Mouse (Mus musculus) embryonic fibroblast, embryonic 13.5 days (primary cell): ENCODE measurements at regions not wholly inside any gene's neighbourhood (a gene's known extent, or its start where the extent isn't known, plus 50 kb on each side); places are given as distances from the start of the nearest gene placed in this dataset.

Experiments used
- H3K27ac ChIP-seq: 2 replicates; pipeline ENCODE4 v1.5.1; 2012; ENCODE audit warnings: low read length, control low read depth, inconsistent platforms; ENCODE audit not compliant: insufficient read depth
- H3K4me1 ChIP-seq: 2 replicates; pipeline ENCODE4 v1.6.1; 2011; ENCODE audit warnings: low read length; ENCODE audit not compliant: control insufficient read depth, insufficient read depth
- H3K4me3 ChIP-seq: 2 replicates; pipeline ENCODE4 v1.5.1; 2011; ENCODE audit warnings: mild to moderate bottlenecking, control low read depth, low read length; ENCODE audit not compliant: insufficient read depth
- CTCF ChIP-seq: IDR thresholded peaks from 2 replicates; pipeline ENCODE4 v1.5.1; 2011; ENCODE audit warnings: mild to moderate bottlenecking, control low read depth, low read length, moderate library complexity, borderline replicate concordance; ENCODE audit not compliant: insufficient read depth
- POLR2A ChIP-seq: IDR thresholded peaks from 2 replicates; pipeline ENCODE4 v1.6.1; 2011; ENCODE audit warnings: low read depth, mild to moderate bottlenecking, control low read depth, low read length, moderate library complexity

DNA sequence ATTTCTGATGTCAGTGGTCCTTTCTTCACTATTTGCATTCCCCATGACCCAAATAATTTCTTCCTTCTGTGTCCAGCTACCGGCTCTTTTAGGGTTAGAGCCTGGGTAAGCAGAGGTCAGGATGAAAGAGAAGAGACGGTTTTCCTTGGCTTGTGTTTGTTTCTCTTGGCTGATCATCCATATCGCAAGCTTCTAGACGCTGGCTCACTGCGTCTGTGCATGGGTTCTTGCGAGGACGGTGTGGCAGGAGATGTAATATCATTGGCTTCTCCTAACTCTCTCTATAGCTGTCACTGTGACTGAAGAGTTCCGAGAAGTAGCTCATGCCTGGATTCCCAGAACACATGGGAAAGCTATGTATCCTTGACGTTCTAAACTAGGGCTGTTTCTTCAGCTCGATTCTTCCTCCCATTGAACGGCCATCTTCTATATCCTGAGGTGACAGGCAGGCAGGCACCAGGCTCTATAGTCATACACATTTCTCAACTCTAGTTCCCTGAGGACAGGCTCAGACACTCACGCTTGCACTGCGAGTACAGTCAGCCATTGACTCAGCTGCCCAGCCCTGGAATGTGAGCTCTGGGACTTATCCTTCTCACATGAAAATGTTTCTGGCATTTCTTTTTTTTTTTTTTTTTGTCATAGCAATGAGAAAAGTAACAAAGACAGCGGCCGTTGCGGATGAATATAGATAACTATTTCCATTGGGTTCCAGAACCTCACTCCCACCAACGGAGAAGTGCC, 85.0 kb downstream of the Bach1 start:
- H3K27ac ChIP-seq, result peak overlapping the region; percentile 90
- TF ChIP-seq CTCF (no peak), POLR2A (no peak)
- H3K4me3 ChIP-seq, result no peak overlapping the region

DNA sequence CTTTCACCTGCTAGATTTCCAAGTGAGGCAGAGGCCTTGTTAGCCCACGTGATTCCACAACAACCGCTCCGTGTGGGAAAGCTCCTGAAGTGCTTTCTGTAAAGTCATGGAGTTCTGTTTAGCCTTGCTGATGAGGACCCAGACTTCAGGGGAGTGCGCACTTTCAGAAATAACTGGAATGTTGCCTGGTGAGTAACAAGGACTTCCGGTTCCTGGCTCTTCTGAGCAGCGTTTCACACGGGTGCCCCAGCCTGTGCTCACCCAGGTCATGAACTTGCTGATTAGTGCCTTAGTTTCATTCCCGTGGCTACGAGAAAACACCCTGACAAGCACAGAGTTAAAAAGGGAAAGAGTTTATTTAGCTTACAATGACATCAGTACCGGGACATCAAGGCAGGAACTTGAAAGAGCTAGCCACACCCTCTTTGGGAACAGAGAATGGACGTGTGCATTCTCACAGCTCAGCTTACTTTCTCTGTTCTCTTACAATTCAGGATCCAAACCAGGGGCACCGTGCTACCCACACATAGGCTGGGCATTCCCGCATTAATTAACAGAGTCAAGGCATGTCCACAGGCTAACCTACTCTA, 85.8 kb downstream of the Bach1 start:
- Histone ChIP-seq H3K4me3 (no peak overlapping the region), H3K4me1 (no peaks in the 10 kb centered on the region), H3K27ac (peak overlapping the region; percentile 90)
- TF ChIP-seq POLR2A (no peak), CTCF (no peak)

More for the DNA sequence above, 85.0 kb downstream of the Bach1 start:
- H3K4me1 ChIP-seq, result no peaks in the 10 kb centered on the region

DNA sequence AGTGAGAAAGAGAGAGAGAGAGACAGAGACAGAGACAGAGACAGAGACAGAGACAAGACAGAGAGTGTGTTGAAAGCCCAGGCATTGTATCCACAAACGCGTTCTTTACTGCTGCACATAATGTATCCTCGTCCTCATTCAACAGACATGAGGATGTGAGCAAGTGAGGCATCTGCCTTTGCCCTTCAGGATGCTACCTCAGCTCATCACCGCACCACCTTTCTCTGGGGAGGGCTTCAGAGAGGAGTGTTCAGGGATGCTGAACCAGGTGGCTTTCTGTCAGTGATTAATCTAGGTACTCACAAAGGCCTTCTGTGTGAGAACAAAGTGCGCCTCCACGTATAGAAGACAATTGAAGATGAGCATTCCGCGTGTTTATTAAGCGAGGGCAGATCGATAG, 90.8 kb downstream of the Bach1 start:
- H3K4me3 ChIP-seq, result no peak overlapping the region
- no peaks in the 10 kb centered on the region for H3K4me1 ChIP-seq
- no peak for TF ChIP-seq POLR2A
- TF ChIP-seq CTCF, result no peak
- no peak overlapping the region for H3K27ac ChIP-seq

DNA sequence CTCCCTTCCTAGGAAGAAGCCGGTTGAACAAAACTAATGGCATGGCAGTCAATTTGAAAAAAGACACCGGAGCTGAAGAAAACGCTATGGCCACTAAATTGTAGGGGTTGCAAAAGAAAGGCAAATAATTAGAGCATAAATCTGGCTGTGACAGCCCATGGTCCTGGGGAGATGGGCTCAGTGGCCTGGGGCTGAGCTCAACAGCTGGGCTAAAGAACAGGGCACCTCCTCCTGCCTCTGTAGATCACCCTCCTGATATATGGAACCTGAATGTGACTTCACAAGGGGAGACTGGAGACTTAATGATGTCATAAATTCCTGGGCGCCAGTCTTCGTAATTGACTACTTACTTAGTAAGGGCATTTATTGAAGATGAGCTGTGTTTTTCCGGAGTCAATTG, 91.2 kb downstream of the Bach1 start:
- Histone ChIP-seq H3K4me3 (no peak overlapping the region), H3K4me1 (no peaks in the 10 kb centered on the region), H3K27ac (no peak overlapping the region)
- TF ChIP-seq CTCF (no peak), POLR2A (no peak)

DNA sequence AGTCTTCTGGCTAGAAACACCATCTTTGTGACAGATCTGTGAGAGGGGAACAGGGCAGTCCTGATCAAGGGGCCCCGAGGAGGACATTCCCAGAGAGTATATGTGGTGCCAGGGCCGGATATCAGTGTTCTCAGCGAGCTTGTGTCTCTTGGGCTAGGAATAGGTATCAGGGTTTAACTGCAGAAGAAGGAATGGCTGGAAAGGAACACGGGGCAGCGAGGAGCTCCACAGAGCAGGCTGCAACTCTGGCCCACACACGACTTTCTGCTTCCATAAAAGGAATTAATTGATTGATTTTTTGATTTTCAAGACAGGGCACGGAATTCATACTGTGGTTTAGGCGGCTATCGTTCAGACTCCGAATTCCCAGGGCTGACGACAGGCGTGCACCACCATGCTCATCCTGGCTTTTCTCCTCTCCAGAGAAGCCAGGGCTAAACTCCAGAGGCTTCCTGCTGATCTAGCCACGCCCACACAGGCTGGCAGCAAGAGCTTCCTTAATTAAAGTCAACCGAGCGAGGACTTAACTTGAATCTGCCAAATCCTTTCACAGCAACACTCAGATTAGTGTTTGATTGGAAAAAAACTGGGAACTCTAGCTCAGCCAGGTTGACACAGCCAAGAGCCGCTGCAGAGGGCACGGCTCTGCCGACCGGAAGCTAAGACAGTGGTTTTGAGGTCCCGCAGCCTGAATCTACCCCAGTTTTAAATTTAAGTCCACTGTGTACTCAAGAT, 97.9 kb downstream of the Bach1 start:
- TF ChIP-seq CTCF (no peak), POLR2A (no peak)
- H3K4me3 ChIP-seq, result no peak overlapping the region; the same call in 1 of the 2 replicates
- H3K4me1 ChIP-seq, result no peaks in the 10 kb centered on the region
- H3K27ac ChIP-seq, result no peak overlapping the region

DNA sequence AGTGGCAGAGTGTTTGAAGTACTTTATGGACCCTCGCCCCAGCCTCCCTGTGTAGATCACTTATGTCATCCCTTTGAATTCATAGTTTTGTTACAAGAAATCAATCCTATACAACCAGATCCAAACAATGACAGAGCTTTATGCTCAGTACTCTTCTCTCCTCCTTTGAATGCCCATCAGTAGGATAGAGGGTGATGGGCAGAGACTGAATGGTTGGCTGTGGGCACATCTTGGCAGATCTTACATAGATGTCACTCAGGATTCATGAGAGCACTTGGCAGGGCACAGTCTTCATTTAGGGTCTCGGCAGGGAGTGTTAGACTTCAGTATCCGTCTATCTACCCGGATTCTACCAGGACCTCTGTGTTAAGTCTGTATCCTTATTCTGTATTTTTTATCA, 103.6 kb downstream of the Bach1 start:
- Histone ChIP-seq H3K27ac (no peak overlapping the region), H3K4me1 (no peaks in the 10 kb centered on the region), H3K4me3 (no peak overlapping the region)
- TF ChIP-seq POLR2A, result no peak
- no peak for TF ChIP-seq CTCF

DNA sequence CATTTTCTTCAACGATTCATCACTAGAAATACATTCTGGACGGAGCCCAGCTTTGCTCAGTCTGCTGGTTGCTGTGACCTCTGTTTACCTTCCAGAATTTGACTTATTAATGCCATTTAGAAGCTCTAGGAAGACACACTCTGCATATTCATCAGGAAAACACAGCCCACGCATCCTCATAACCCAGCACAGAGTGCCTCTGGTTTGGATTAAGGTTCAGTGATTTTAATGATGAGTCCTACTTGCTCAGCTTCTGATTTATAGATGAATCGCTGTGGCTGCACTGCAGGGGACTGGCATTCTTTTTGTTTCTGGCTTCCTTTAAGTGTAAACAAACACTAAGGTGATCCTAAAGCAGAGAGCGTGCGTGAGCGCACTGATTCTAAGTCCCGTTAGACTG, 118.8 kb downstream of the Bach1 start:
- H3K27ac ChIP-seq, result no peak overlapping the region
- H3K4me1 ChIP-seq, result no peaks in the 10 kb centered on the region
- H3K4me3 ChIP-seq, result no peak overlapping the region
- no peak for TF ChIP-seq CTCF

DNA sequence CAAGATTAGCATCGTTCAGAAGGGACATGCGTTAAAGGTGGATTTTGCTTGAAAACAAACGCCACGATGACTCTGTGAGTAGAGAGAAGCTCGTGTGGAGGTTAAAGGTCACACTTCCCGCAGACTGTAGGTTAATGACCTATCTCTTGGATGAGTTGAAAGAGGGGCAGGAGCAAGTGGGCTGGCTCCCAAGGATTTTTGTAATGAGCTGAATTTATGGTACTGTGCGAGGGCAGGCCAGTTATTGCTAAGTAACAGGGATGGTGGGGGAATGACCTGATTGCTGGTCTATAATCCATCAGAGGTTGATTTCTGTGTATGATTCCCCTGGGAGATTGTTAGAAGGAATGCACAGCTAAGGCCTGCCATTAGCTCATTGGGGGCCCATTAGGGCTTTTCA, 135.6 kb downstream of the Bach1 start:
- H3K4me1 ChIP-seq, result no peaks in the 10 kb centered on the region
- H3K27ac ChIP-seq, result no peak overlapping the region
- no peak overlapping the region for H3K4me3 ChIP-seq
- TF ChIP-seq CTCF (no peak), POLR2A (no peak)

DNA sequence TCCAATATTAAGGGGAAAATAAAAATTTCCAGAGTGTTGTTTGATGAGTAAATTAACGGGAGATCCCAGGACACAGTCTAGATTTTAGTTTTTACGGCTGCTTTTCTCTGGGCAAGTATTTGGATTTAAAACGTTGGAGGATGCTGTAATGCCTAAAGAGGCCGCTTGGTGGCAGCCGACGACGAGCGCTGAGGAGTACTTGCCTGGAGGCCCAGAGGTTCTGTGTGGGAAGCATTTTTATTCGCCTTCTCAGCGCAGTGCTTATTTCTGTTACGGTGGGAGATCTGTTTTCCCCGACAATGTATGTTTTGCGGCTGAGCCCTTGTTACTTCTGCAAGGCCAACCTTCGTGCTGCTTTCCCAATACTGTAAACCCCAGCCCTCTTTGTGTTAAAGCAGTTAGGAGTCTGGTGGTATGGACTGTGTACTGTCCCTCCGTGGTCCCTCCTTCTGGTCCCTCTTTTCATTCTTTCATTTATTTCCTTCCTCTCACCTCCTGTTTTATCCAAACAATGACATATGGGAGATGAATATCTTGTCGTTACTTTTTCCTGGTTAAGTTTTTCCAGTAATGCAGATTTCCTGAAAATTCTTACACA, 142.3 kb downstream of the Bach1 start:
- no peak overlapping the region for H3K4me3 ChIP-seq
- TF ChIP-seq CTCF (peak; percentile 53), POLR2A (no peak)
- no peaks in the 10 kb centered on the region for H3K4me1 ChIP-seq
- no peak overlapping the region for H3K27ac ChIP-seq
